Mouse (Mus musculus) lung, adult 2 months (tissue): ENCODE measurements around the gene Preb.

Source experiments
- CTCF ChIP-seq: fragments of 200-500 bp; IDR thresholded peaks from 2 replicates; pipeline ENCODE4 v1.5.1; 2011; ENCODE audit warnings: mild to moderate bottlenecking, low read length, control low read depth; ENCODE audit not compliant: insufficient read depth
- POLR2A ChIP-seq: fragments of 200-500 bp; IDR thresholded peaks from 2 replicates; pipeline ENCODE4 v1.6.1; 2011; ENCODE audit warnings: low read depth, mild to moderate bottlenecking, control low read depth, low read length, borderline replicate concordance; ENCODE audit errors: extremely low read depth

DNA sequence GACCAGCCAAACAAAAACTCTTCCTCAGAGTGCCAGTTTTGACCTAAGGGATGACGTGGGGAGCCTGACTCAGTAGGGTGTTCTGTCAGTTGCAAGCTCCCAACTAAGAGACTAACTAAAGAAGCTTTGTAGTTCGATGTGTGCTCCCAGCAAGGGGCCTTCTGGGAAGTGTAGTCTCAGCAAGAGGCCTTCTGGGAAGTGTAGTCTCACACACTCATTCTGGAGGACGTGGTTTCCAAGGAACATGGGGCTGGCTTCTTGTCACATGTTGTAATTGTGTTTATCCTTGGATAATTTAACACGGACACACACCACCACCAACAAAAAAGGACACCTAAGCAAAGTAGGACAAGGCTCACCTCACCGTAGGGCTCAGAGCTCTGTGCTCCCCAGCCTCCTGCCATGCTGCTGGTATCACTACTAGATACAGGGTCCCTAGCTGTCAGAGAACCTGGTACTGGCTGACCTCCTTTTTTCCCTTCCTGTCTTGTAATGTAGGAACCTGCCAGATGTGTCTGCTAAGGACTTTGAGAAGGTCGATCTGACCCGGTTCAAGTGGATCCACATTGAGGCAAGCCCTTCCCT lies 32.1 kb downstream of the Preb start:
- TF ChIP-seq CTCF: no peak
- no peak for TF ChIP-seq POLR2A
